Mouse (Mus musculus) Muller cell, postnatal 12 days (primary cell): ENCODE results near the gene Boll.
A peak's percentile ranks its signal among the peaks of the same experiment; 100 is the strongest.
"Not testable (repeated sequence)": the region's sequence is repeated elsewhere in the genome, so short reads cannot be mapped to it uniquely, and the experiment has no call there.

Experiments
- DNase-seq: peaks from one replicate; pipeline ENCODE4 v3.0.0-alpha.2; 2015; ENCODE audit errors: inconsistent ontology term

Gene Boll

DNA sequence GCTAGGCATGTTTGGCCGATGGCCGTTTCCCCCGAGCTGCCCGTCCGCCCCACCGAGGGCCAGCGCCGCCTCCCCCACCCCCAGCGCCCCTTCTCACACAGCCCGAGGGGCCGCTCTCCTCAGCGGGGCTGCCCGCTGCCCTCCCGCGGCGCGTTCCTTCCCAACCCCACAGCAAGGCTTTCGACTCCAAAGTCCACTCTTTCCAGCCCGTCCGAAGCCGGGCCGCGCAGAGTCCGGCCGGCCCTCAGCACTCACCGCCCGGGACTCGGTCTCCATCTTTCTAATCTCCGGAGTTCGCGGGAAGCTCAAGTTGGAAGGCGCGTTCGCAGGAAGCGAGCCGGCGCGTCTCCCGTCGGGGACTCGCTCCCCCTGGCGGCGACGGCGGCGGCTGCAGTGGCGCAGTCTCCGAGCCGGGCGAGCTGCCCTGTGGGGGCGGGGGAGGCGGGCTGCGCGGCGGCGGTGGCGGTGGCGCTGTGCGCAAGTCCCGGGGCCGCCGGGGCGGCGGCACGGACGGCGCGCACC is at the start of gene Boll:
Boll (minus strand) TSS at position 426 of the 522 bp plus-strand sequence.
- peak; percentile 69 for DNase-seq

DNA sequence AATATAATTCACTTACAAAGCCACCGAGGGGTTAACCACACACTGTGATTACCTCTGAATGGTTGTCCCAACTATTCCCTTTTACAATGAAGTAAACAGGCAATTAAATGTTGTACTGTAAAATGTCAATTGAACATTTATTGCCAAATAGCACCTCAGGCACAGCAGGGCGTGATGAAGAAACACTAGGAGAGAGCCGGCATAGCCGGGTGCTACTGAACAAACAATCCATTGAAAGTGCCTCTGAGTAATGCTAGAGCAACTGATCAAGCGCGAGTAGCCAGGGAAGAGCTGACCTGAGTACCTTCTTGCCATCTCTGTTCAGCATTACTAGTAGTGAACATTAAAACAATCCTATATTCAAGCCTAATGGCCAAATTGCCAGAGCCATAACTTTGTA is 49.3 kb upstream of the Boll start:
- DNase-seq = no peak

DNA sequence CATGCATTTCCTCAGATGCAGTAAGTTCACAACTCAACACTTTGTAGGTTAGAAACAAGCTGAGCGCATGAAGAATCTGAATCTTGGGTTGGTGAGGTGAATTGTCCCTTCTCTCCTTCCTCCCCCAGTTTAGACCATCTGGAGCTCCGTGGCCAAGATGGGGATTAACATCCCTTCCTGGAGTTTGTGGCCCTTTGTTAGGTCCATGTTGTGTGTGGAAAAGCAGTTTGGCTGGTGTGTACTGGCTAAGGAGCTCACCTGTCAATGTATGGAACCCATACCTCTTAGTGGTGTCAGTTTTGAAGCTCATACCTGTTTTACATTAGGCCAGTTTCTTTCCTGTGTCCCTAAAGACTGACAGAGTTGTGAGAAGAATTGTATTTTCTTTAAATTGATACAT is 47.8 kb upstream of the Boll start:
- no peak for DNase-seq

DNA sequence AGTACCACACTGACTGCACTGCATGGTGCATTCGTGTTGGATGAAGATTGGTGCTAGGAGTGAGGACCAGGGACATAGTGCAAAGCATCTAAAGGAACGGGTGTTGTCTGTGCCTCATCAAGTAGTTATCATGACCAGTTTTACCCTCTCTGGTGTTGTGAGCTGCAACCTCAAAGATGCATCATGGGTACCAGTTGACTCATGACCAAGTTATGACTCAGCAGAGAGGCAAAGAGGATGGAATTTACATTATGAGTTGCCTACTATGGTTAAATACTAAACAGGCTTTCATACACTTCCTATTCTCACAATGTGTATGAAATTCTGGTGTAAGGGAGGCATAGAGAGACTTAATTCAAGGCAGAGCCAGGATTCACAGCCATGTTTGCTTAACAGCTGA is 47.4 kb upstream of the Boll start:
- DNase-seq = no peak

DNA sequence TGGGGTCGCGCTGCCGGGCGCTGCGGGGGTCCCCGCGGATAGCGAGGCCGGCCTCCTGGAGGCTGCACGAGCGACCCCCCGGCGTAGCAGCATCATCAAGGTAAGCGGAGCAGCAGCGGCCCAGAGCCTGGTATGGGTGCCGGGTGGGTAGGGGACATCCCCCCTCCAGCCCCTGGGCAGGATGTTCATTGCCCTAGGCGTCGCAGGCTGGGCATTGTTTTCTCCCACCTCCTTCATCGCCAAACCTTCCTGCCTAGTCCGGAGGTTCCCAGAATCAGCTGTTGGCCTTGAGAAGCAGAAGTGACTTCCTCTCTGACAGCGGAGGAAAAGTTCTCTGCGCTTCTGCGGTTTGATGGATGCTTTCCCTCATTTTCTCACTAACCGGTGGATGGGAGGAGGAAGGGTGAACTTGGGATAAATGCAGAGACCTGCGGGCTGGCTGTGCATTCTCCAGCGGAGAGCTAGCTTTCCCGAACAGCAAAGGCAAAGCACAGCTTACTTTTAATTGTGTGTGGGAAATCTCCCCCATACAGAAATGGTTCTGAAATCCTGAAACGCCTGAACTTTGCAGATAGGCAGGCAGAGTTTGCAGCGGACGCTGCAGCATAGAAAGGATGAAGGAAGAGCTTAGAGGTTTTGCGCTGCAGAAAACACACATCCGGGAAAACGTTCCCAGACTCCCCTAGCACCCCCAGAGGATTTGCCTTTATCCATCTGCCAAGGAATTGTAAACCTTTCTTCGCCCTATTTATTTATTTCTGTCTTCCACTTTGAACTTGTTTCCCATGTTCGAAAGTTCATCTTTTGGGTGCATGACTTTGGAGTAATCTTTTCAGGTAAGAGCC is 43.5 kb upstream of the Boll start:
- peak; percentile 54 for DNase-seq

DNA sequence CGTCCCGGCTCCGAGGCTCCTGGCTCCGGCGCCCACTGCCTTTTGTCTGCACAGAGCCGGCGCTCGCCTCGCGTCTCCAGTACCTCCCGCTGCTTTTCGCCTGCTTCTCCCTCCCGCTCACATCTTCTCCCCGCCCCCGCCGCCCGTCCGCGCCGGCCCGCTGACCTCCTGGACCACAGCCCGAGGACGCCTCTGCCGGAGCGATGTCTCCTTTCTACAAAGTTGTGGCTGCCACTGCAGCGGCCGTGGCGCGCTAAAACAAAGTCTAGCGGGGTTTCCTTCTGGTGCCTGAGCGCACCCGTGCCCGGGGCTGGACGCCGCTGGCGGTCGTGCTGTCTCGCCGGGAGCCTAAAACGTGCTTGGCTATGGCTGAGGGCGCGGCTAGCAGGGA is 42.7 kb upstream of the Boll start:
- no peak for DNase-seq

DNA sequence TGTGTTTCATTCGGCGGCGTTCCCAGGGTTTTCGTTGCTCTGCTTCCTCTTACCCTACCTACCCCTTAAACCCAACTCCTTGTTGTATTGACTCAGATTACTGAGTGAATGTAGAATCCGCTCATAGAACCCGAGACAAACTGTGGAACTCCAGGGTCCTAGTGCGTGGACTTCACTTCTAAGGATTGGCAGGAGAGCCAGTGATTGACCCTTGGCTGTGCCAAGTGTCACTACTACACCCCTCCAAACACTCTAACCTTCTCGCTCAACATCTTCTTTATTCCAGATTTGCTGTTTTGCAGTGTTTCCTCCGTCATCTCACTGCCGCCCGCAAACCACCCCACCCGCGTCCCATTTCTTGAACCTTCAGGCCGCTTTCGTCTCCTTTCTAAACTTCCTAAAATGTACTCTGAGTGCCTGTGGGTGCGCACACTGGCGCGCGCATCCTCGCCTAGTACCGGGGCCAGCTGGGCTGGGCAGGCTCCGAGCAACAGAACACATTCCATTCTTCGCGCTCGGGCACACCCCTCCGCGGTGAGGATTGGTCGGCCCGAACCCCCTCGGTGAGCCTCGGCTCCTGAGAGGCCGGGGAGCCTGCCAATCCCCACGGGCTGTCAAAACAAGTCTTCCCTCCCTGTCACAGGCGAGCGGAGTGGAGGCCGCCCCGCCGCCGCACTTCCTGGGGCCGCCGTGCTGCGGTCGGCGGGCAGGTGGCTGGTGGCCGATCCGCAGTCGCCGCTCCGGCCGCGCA is 42.2 kb upstream of the Boll start, which contains the start of gene Plcl1:
Plcl1 (plus strand) TSS at position 650 of the 751 bp plus-strand sequence.
- DNase-seq = peak; percentile 100

DNA sequence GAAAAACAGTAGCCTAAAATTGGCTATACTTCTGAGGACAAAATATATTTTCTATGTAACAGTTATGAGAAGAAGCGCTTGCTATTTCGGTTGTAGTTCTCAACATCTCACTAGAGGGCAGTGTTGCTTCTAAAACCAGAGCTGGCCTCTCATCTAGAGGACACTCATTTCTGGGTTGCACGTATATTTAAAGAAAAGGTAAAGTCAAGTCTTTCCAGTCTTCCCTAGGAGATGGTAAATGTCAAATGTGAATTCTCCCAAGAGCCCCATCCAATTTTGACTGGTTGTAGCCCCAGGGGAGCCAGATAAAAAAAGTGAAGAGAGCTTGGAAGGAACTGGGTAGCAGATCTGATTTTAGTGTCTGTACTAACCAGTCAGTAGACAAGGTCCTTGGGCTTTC is 41.2 kb upstream of the Boll start:
- peak; percentile 71 for DNase-seq

DNA sequence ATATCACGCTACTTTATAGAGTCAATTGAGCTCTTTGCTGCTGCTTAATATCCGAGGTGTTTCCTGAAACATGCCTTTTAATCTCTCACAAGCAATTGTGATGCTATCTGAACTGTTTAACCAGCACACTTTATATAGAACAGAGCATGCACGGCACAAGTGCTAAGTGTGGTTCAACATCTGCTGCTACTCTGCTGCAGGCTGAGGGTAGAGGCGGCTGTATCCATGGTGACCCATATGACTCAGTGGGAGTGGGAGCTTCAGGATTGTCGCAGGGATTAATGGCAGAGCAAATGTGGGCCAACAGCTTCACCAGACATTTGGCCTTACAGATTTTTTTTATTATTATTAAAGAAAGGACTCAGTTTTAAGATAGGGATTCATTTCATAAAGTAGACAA is 36.6 kb upstream of the Boll start:
- no peak for DNase-seq

DNA sequence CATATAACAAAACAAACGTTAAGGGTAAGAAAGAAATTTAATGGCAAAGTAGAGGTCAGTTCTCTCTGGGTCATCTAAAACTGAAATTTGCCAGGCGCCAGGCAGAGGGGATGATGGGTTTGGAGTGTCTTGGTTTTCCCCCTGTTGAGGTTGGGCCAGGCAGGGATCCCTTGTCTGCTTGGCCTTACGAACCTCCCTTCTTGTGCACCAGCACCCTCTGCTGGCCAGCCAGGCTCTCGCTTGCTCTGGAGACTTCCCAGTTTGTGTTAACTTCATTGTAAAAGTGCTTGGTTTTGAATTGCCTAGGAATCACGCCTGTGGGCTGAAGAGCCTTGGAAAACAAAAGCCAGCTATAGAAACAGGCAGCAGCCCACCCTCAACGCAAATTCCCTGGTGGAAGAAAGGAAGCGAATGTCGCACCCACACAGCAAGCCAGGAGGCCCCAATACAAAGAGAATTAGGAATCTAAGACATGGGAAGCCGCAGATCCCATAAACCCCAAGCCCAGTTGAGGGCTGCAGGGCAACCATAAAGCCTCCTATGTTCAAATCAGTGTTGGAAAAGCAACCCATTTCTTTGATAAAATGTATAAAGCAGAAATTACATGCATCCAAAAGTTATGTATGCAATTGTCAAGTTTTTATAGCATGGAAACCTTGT is 20.0 kb upstream of the Boll start:
- DNase-seq = peak; percentile 63

DNA sequence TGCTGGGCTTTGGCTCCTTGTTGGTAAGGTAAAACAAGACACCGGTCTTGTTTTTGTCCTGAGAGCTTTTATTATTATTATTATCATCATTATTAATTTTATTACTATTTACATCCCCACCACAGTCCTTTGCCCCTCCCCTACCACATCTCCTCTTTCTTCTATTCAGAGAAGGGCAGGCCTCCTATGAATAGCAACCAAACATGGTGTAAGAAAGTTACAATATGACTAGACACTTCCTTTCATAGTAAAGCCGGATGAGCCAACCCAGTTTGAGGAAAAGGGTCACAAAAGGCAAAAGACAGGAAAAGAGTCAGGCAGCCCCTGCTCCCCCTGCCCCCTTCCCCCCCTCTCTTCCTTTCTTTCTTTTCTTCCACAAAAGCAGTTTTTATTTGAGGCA is 17.3 kb upstream of the Boll start:
- no peak for DNase-seq

DNA sequence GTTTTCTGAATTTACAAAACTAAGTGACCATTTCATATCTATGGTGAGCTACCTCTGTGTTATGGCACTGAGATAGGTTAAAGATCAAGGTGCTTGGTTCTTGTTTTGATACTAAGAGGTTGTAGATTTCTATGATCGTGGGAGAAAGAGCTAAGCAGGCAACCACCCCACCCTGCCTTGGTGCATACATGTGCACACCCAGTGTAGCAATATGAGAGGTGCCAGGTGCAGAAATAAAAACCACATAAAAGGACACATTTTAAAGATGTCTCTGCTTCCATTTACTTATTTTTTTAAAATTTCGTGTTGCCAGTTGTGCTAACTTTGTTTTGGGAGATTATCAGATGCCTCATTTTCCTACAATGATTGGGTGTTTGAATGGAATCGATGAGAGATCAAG is 9.4 kb upstream of the Boll start:
- DNase-seq = no peak

DNA sequence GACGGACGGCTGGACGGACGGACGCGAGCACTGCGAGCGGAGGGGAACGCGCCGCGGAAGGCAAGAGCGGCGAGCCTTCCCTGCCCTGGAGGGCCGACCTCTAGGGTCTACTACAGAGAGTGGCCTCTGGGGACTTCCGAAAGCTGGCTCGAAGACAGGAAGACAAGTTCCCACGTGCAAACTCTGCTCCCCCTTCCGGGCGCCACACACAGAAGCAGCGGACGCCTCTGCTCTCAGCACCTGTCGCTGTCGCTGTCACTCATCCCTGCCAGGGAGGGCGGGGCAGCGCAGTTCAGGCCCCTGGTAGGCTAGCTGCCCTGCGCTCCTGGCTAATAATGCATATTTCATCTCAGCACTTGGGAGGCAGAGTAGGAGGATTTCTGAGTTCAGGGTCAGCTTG is 317 bp upstream of the Boll start:
- peak; percentile 67 for DNase-seq

DNA sequence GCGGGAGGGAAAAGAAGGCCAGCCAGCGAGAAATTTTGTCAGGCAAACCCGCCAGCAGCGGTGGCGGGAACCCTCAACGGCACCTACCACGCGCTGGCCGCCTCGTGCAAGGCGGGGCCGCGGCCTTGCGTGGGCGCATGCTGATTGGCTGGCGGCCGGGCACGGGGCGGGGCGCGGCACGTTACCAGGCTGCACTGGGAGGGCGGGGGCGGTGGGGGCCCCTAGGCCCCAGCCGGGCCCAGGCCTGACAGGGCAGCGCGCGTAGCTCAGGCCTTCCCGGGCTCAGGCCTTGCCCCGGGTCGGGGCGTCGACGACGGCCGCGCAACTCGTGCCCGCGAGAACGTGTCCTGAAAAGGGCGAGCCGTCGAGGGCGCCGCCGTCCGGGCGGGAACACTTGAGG is 635 bp downstream of the Boll start:
- DNase-seq = no peak

DNA sequence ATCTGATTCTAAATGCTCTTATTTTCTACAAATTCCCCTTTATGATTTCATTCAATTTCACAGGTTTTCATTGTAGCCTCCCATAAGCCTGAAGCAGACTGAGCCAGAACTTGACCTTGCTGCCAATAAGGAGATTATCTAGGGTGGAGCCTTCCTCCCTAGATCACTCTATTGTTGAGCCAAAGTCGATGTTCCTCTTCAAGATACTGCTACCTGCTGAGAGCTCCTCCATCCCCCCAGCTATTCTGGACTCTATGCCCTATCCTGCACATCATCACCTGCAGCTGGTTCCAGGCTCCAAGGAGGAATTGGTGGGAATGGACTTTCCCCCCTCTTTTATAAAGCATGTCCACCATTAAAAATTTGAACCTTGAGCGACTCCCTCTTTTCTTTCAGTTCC is 11.4 kb downstream of the Boll start:
- not testable (repeated sequence) for DNase-seq

DNA sequence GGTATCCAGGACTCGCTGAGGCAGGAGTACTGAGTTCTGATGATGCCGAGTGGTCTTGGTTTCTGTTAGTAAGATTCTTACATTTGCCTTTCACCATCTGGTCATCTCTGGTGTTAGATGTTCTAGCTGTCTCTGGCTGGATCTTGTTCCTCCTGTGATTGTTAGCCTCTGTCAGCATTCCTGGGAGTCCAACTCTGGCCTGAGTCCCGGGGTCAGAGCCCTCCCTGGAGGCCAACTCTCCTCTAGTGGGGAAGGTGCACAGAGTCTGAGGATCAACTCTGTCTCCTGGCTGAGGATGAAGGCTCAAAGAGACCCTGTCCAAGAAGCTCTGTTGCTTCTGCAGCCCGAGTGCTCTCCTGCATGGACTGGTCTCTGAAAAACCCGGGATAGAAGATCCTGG is 37.8 kb downstream of the Boll start:
- DNase-seq = not testable (repeated sequence)

DNA sequence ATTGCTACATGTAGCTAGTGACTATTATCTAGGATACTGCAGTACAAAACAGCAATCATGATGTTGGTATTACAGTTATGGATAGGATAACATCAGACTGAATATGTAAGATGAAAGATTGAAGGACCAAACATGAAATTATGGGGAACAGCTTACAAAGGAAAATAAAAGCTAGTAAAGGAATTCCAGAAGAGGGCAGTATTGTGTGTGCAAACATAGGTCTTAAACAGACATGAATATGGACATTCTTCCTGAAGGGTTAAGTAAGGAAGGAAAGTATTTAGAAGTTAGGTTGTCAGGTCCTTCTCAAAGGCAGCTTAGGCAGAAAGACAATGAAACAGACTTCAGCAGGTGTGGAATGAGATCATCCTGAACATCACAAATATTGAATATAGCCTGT is 62.2 kb downstream of the Boll start:
- no peak for DNase-seq

DNA sequence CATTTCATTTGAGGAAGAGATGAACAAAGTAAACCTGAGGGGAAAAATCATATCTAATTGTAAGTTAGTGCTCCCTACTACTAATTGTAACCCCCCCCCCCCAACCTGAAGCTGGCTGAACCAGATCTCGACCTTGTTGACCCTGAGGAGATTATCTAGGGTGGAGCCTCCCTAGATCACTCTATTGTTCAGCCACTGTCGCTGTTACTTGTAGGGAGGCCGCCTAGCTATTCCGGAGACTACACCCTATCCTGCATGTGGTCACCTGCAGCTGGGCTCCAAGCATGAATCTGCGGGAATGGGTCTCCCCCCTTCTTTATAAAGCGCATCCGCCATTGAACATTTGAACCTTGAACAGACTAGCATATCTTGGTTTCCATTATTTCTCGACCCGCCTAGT is 84.2 kb downstream of the Boll start:
- no peak for DNase-seq

DNA sequence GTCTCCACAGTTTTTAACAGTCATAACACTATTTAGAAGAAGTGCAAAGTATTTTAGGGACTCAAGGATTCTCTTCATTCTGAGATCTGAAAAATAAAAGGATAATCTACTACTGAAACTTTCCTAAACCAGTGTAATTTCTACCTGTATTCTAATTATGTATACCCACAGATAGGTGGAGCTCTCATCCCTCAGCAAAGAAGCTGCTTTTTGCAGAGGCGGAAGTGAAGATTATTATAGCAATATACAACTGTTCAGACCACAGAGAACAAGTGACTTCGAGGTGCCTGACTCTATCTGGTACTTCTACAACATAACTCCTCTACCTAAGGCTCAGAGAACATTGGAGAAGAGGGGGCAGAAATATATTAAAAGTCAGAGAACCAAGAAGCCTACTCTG is 97.8 kb downstream of the Boll start:
- DNase-seq = no peak

DNA sequence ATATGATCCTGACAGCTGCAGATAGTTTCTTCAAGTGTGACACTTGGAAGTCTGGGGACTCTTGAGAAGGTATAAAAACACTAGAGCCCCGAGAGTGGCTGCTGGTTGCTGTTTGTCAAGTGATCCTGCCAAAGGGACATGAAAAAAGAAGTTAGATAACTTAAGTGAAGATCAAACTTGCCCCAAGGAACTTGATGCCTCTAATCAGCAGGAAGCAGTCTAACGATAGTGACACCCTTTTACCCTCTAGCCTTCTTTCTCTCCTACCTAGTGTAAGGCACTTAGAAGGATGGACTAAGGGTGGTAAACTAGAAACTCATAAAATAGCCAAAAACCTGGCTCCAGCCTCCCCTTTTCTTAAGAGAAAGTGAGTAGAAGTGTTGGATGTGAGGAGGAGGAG is 98.9 kb downstream of the Boll start:
- DNase-seq = no peak

DNA sequence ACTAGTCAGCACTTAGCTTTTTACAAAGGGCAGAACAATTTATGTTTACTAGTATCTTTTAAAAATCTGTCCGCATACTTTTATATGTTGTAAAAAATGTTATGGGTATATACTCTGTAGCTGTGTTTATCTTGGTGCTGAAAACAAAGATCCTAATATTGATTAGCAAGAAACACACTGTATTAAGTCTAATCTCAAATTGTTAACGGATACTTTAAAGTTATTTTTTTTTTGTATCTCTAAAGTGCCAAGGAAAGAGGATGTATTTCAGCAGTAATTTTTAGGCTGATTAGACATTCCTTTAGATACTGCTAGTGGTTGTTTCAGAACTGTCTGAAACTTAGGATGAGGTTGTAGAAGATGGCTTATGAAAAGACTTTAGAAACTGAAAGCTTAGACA is 116.9 kb downstream of the Boll start:
- no peak for DNase-seq

DNA sequence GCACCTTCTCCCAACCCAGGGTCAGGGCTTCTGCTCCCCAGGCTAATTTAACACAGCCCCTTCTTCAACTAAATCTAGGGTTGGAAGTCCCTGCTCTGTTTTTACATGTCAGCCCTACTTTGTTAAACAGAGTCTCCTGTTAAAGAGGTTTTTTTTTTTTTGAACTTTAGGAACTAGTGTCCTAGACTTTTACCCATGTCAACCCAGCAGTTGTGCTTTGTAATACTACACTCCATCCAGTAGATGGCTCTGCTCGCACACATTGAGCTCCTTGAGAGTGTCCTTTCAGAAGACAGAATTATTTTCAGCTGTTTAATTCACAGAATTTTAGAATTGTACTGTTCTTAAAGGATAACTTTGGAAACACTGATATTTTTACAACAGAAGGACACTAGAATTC is 124.0 kb downstream of the Boll start:
- peak; percentile 56 for DNase-seq
